Mouse (Mus musculus): Measurements from ENCODE around the gene Ttc7b. TPM values are rescaled to one million over a fixed set of nuclear protein-coding genes. Genes with fewer than 3 reads are reported as not detected.

The Ttc7b gene
- polyA plus RNA-seq, 1 experiment from 2014 or later, result 3.9 TPM

DNA sequence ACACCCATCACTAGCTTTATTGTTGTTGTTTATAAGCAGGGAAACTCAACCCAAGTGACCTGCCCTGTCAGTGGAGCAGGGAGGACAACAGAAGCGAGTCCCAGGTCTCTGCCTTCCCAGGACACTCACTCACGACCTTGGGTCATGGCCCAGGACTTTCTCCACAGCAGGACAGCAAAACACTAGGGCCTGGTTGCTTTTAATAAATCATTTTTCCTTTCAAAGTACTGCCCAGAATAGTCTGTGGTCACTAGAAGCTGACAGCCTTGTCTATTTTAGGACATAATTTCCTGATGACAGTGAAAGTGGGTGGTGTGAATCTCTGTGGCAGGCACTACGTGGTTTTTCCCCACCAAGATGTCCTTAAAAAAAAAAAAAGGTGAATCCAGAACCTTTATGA, 7.6 kb upstream of the Ttc7b start:
- H3K4me1 ChIP-seq (ENCODE audit: insufficient read depth, low read length), result peaks cover 37% of the 10 kb centered on the region
- no peak overlapping the region for H3K9ac ChIP-seq (replicated peaks; ENCODE audit: low read length)
- no peaks in the 10 kb centered on the region for H3K27me3 ChIP-seq (ENCODE audit: insufficient read depth, low read length)
- H3K36me3 ChIP-seq (ENCODE audit: insufficient read depth, low read length), result no peaks in the 10 kb centered on the region
- peak overlapping the region; percentile 81 for H3K27ac ChIP-seq (ENCODE audit: low read length)
- ATAC-seq (ENCODE audit: low FRiP score, low TSS enrichment), result peak; percentile 16; the same call in 1 of the 2 replicates
- H3K4me3 ChIP-seq (ENCODE audit: low read length), result no peak overlapping the region
- 43% methylated on average over 3 of the region's 3 CpGs for WGBS
- no peaks in the 10 kb centered on the region for H3K9me3 ChIP-seq (ENCODE audit: low read length)
- peak overlapping the region; percentile 58 for H3K4me2 ChIP-seq (replicated peaks; ENCODE audit: low read depth, low read length)

DNA sequence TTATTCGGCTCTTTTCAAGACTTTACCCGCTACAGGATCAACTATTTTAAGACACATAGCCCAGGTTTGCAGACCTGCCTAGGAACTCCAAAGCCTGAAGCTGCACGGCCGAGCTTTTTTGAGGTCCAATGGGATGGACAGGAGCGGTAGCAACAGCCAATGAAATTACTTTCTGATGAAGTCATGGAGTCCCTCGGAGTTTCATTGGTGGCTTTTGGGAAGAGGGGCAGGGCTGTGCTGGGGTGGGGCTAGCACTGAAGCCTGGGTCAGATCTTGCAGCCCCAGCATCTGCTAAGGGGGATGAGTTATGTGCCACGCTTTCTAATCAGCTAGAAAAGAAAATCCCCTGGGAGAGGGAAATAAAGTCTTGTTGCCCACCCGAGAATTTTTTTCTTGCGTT, 7.1 kb upstream of the Ttc7b start:
- Histone ChIP-seq H3K9me3 (ENCODE audit: low read length) (no peaks in the 10 kb centered on the region), H3K27ac (ENCODE audit: low read length) (peak overlapping the region; percentile 73; the same call in 1 of the 2 replicates), H3K4me2 (replicated peaks; ENCODE audit: low read depth, low read length) (peak overlapping the region; percentile 58), H3K4me3 (ENCODE audit: low read length) (peak overlapping the region; percentile 32), H3K36me3 (ENCODE audit: insufficient read depth, low read length) (no peaks in the 10 kb centered on the region), H3K27me3 (ENCODE audit: insufficient read depth, low read length) (no peaks in the 10 kb centered on the region), H3K4me1 (ENCODE audit: insufficient read depth, low read length) (peaks cover 41% of the 10 kb centered on the region), H3K9ac (replicated peaks; ENCODE audit: low read length) (0 out of 2 replicates have a peak overlapping the region, but pooled peaks have one; percentile 48)
- peak; percentile 96 for ATAC-seq (ENCODE audit: low FRiP score, low TSS enrichment)
- 5% methylated on average over 9 of the region's 9 CpGs for WGBS

DNA sequence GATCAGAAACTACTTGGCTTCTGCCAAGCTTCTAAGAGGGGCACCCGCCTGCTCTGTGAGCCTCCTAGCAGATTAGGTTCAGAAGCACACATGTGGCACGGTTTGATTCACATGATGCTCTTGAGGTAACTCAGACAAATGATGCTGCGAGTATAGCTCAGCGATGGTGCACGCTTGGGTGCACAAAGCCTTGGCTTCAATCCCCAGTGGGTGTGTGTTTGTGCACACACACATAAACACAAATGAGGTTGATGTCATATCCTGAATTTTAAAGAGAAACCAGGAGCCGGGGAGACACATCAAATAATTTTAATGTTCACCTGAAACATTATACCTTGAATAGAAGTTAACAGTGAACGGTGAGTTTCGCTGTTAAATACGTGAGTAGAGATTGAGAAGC, 6.6 kb upstream of the Ttc7b start:
- peak overlapping the region; percentile 58 for H3K4me2 ChIP-seq (replicated peaks; ENCODE audit: low read depth, low read length)
- no peak for ATAC-seq (ENCODE audit: low FRiP score, low TSS enrichment)
- peak overlapping the region; percentile 32 for H3K4me3 ChIP-seq (ENCODE audit: low read length)
- no peaks in the 10 kb centered on the region for H3K9me3 ChIP-seq (ENCODE audit: low read length)
- H3K27ac ChIP-seq (ENCODE audit: low read length), result peak overlapping the region; percentile 73
- WGBS, result 52% methylated on average over 9 of the region's 9 CpGs
- peaks cover 44% of the 10 kb centered on the region for H3K4me1 ChIP-seq (ENCODE audit: insufficient read depth, low read length)
- H3K9ac ChIP-seq (replicated peaks; ENCODE audit: low read length), result 0 out of 2 replicates have a peak overlapping the region, but pooled peaks have one; percentile 48
- no peaks in the 10 kb centered on the region for H3K27me3 ChIP-seq (ENCODE audit: insufficient read depth, low read length)
- no peaks in the 10 kb centered on the region for H3K36me3 ChIP-seq (ENCODE audit: insufficient read depth, low read length)

DNA sequence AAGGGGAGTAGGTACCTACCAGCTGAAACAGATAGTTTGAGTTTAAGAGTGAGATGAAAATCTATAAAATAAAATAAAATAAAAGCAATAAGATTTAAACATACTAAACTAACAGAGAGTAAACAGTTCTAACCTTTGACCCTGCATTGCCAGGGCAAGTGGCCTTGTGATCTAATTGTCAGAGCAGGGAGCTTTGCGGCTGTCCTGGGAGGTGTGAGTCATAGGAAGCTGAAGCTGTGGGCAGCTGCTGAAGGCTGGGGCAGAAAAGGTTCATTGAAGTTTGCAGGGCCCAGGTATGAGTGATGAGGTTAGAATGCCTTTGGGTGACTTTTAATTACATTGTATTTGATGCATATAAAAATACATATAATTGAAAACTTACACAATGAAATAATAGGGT, 5.3 kb upstream of the Ttc7b start:
- WGBS, result 46% methylated on average over 1 of the region's 1 CpGs
- Histone ChIP-seq H3K4me1 (ENCODE audit: insufficient read depth, low read length) (peaks cover 44% of the 10 kb centered on the region), H3K9ac (replicated peaks; ENCODE audit: low read length) (no peak overlapping the region), H3K27ac (ENCODE audit: low read length) (no peak overlapping the region), H3K9me3 (ENCODE audit: low read length) (no peaks in the 10 kb centered on the region), H3K4me3 (ENCODE audit: low read length) (no peak overlapping the region), H3K27me3 (ENCODE audit: insufficient read depth, low read length) (no peaks in the 10 kb centered on the region), H3K4me2 (replicated peaks; ENCODE audit: low read depth, low read length) (no peak overlapping the region), H3K36me3 (ENCODE audit: insufficient read depth, low read length) (no peaks in the 10 kb centered on the region)
- ATAC-seq (ENCODE audit: low FRiP score, low TSS enrichment), result no peak

DNA sequence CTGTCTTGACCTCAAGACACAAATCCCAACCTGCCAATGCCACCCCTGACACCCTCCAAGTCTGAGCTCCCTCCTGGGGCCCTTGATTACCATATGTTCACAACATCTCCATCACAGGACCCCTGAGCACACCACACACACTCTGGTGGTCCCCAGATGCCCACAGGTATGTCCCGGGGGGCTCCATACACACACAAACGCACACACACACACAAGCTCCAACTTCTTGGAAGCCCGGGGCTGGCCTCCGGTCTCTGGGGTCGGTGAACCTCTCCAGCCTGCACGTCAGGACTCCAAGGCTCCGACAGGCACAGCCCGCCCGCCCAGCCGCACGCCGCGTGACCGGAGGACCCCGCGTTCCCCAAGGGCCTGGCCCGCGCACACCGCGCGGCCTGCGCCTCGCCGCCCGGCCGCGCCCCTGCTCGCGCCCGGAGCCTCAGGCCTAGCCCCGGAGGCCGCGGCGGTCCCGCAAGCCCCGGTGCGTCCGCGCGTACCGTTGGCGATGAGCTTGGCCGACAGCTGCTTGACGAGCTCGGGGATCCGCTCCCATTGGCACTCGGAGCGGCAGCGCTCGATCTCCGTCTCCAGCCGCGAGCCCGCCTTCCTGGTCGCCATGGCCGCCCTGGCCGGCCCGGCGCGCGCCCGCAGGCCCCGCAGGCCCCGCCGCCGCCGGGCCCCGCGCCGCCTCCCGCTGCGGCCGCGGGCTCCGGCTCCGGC, 391 bp downstream of the Ttc7b start:
- 0% methylated on average over 48 of the region's 76 CpGs for WGBS
- Histone ChIP-seq H3K27me3 (ENCODE audit: insufficient read depth, low read length) (no peaks in the 10 kb centered on the region), H3K36me3 (ENCODE audit: insufficient read depth, low read length) (no peaks in the 10 kb centered on the region)

DNA sequence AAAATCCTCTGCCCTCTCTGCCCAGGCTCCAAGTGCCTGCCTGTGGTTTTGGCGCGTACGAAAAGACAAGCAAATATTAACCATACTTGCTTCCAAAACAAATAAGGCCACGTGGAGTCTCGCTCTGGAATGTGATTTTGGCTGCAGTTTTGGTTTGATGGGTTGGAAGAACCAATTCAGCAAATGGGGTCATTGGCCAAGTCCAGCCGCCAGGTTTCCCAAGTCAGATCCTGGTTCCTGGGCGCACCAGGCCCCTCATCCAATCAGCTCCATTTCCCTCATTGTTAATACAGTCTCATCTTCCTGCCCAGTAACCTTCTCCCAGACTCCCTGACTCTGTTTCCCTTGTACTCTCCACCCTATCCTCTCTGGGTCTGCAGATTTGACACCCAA, 946 bp downstream of the Ttc7b start:
- 40% methylated on average over 7 of the region's 7 CpGs for WGBS
- no peaks in the 10 kb centered on the region for H3K36me3 ChIP-seq (ENCODE audit: insufficient read depth, low read length)
- no peaks in the 10 kb centered on the region for H3K9me3 ChIP-seq (ENCODE audit: low read length)
- peaks cover 23% of the 10 kb centered on the region for H3K4me1 ChIP-seq (ENCODE audit: insufficient read depth, low read length)
- peak; percentile 23; the same call in 1 of the 2 replicates for ATAC-seq (ENCODE audit: low FRiP score, low TSS enrichment)
- peak overlapping the region; percentile 81 for H3K4me3 ChIP-seq (ENCODE audit: low read length)
- peak overlapping the region; percentile 82 for H3K4me2 ChIP-seq (replicated peaks; ENCODE audit: low read depth, low read length)
- peak overlapping the region; percentile 95 for H3K9ac ChIP-seq (replicated peaks; ENCODE audit: low read length)
- H3K27ac ChIP-seq (ENCODE audit: low read length), result peak overlapping the region; percentile 75; the same call in 1 of the 2 replicates
- H3K27me3 ChIP-seq (ENCODE audit: insufficient read depth, low read length), result no peaks in the 10 kb centered on the region

More for the DNA sequence above, 391 bp downstream of the Ttc7b start:
- Histone ChIP-seq H3K9me3 (ENCODE audit: low read length) (no peaks in the 10 kb centered on the region), H3K4me3 (ENCODE audit: low read length) (peak overlapping the region; percentile 81), H3K9ac (replicated peaks; ENCODE audit: low read length) (peak overlapping the region; percentile 95), H3K4me2 (replicated peaks; ENCODE audit: low read depth, low read length) (peak overlapping the region; percentile 82), H3K4me1 (ENCODE audit: insufficient read depth, low read length) (peaks cover 27% of the 10 kb centered on the region), H3K27ac (ENCODE audit: low read length) (peak overlapping the region; percentile 75; the same call in 1 of the 2 replicates)
- peak; percentile 55 for ATAC-seq (ENCODE audit: low FRiP score, low TSS enrichment)

DNA sequence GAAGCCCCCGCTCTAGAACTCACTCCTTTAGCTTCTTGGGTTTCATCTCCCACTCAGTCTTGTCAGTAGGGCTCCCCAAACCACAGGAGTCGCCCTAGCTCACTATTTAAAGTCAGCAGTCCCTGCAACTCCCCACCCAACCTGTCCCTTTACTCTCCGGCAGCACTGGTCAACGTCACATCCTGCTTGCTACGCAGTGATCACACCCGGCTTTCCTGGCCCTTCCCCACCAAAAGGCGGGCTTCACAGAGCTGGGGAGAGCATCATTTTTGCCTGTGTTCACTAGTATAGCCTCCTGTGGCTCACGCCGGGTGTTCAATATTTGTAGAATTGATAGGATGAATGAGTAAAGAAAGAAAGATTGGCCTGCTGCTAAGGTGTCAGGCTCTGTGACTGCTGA, 3.3 kb downstream of the Ttc7b start:
- H3K9ac ChIP-seq (replicated peaks; ENCODE audit: low read length), result no peak overlapping the region
- peaks cover 16% of the 10 kb centered on the region for H3K4me1 ChIP-seq (ENCODE audit: insufficient read depth, low read length)
- no peaks in the 10 kb centered on the region for H3K36me3 ChIP-seq (ENCODE audit: insufficient read depth, low read length)
- no peaks in the 10 kb centered on the region for H3K27me3 ChIP-seq (ENCODE audit: insufficient read depth, low read length)
- 81% methylated on average over 9 of the region's 9 CpGs for WGBS
- ATAC-seq (ENCODE audit: low FRiP score, low TSS enrichment), result no peak
- H3K4me3 ChIP-seq (ENCODE audit: low read length), result no peak overlapping the region
- no peaks in the 10 kb centered on the region for H3K9me3 ChIP-seq (ENCODE audit: low read length)
- H3K4me2 ChIP-seq (replicated peaks; ENCODE audit: low read depth, low read length), result no peak overlapping the region
- H3K27ac ChIP-seq (ENCODE audit: low read length), result no peak overlapping the region

DNA sequence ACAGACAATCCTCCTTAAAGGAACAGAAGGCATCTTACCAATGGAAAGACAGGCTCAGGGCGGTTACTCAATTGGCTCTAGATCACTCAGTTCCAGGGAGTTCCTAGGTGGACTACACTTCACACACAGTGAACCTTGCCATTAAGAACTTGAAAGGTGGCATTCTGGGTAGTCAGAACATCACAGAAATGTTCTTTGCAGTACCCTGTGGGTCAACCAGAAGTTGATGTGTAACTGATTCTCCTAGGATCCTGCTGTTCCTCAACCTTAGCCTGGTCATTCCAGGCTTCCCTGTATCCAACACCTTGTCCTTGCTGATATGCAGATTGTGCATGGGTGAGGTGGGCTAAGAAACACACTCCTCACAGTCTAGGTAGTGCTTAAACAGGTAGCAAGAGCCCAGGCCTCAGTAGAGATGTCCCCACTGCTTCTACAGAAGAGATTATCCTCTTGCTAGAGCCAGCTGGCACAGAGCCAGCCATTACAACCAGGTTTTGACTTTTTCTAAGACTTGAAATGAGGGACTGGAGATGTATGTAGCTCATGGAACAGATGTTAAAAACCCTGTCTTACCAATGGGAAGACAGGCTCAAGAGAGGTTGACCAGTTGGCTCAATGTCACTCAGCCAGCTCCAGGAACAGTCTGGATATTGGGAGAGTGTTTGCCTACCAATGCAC, 4.3 kb downstream of the Ttc7b start:
- peaks cover 16% of the 10 kb centered on the region for H3K4me1 ChIP-seq (ENCODE audit: insufficient read depth, low read length)

DNA sequence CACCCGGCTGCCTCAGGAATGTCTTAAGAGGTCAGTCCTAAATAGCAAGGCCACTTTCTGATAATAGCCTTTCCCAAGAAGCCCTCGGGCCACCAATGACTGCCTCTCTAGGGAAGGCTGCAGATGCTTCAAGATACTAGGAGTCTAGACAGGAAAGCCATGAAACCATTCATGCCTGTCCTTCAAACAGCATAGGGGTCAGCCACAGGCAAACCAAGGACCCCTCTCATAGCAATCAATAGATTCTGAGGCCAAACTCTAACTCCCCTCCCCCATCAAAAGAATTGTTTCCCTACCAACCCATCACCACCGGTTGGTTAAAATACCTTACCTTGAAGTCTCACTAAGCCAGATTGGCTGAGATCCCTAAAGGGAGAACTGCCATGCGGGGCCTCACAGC, 5.1 kb downstream of the Ttc7b start:
- no peak overlapping the region for H3K4me3 ChIP-seq (ENCODE audit: low read length)
- H3K27ac ChIP-seq (ENCODE audit: low read length), result no peak overlapping the region
- no peak overlapping the region for H3K9ac ChIP-seq (replicated peaks; ENCODE audit: low read length)
- no peaks in the 10 kb centered on the region for H3K27me3 ChIP-seq (ENCODE audit: insufficient read depth, low read length)
- peaks cover 2% of the 10 kb centered on the region; the same call in 1 of the 2 replicates for H3K36me3 ChIP-seq (ENCODE audit: insufficient read depth, low read length)
- H3K4me2 ChIP-seq (replicated peaks; ENCODE audit: low read depth, low read length), result no peak overlapping the region
- peaks cover 16% of the 10 kb centered on the region for H3K4me1 ChIP-seq (ENCODE audit: insufficient read depth, low read length)
- ATAC-seq (ENCODE audit: low FRiP score, low TSS enrichment), result no peak
- 0 out of 2 replicates have a peak, but pooled peaks cover 4% of the 10 kb centered on the region for H3K9me3 ChIP-seq (ENCODE audit: low read length)
- 83% methylated on average over 4 of the region's 4 CpGs for WGBS

More for the DNA sequence above, 4.3 kb downstream of the Ttc7b start:
- no peak for ATAC-seq (ENCODE audit: low FRiP score, low TSS enrichment)
- Histone ChIP-seq H3K27me3 (ENCODE audit: insufficient read depth, low read length) (no peaks in the 10 kb centered on the region), H3K4me3 (ENCODE audit: low read length) (no peak overlapping the region), H3K9me3 (ENCODE audit: low read length) (no peaks in the 10 kb centered on the region), H3K9ac (replicated peaks; ENCODE audit: low read length) (no peak overlapping the region), H3K27ac (ENCODE audit: low read length) (no peak overlapping the region), H3K4me2 (replicated peaks; ENCODE audit: low read depth, low read length) (no peak overlapping the region), H3K36me3 (ENCODE audit: insufficient read depth, low read length) (no peaks in the 10 kb centered on the region)
- WGBS, result 94% methylated on average over 1 of the region's 1 CpGs

DNA sequence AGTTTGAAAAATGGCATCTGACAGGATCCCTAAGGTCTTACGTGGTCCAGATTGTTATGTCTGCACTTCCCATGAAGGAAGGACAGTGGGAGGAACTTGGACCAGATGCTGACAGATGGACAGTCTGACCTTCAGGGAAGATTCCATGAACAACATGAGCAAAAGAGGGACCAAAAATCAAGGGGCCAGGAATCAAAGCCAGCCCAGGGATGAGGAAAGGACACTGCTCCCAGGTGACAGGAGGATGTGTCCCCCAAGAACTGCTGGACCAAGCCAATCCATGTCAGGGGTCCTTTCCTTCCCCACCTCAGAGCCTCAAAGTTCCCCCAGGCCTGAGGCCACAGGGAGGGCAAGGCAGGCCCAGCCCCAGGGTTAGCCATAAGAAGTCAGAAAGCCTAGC, 6.0 kb downstream of the Ttc7b start:
- Histone ChIP-seq H3K36me3 (ENCODE audit: insufficient read depth, low read length) (peaks cover 2% of the 10 kb centered on the region; the same call in 1 of the 2 replicates), H3K4me2 (replicated peaks; ENCODE audit: low read depth, low read length) (no peak overlapping the region), H3K27me3 (ENCODE audit: insufficient read depth, low read length) (no peaks in the 10 kb centered on the region), H3K4me3 (ENCODE audit: low read length) (no peak overlapping the region), H3K9me3 (ENCODE audit: low read length) (0 out of 2 replicates have a peak, but pooled peaks cover 4% of the 10 kb centered on the region), H3K27ac (ENCODE audit: low read length) (no peak overlapping the region), H3K4me1 (ENCODE audit: insufficient read depth, low read length) (peaks cover 17% of the 10 kb centered on the region), H3K9ac (replicated peaks; ENCODE audit: low read length) (no peak overlapping the region)
- WGBS, result 78% methylated on average over 1 of the region's 1 CpGs
- ATAC-seq (ENCODE audit: low FRiP score, low TSS enrichment), result no peak

All from kidney, embryonic 16.5 days (tissue).